Mouse (Mus musculus) intestine, embryonic 15.5 days (tissue): ENCODE data around the gene Stard13. TPM values are rescaled to one million over a fixed set of nuclear protein-coding genes. Genes with fewer than 3 reads are reported as not detected.

Experiments
- ATAC-seq: fragments of 200-750 bp; cut with Nextera tagmentation; 2 replicates; pipeline ENCODE4 v1.8.0; 2017; ENCODE audit warnings: moderate TSS enrichment, moderate library complexity
- H3K27ac ChIP-seq: fragments of 300-500 bp; sonication (generic); 2 replicates; pipeline ENCODE4 v1.5.1; 2015; ENCODE audit warnings: mild to moderate bottlenecking, inconsistent platforms
- H3K27me3 ChIP-seq: fragments of 300-500 bp; sonication (generic); replicated peaks from 2 replicates; pipeline ENCODE4 v1.6.1; 2015; ENCODE audit warnings: inconsistent platforms
- H3K36me3 ChIP-seq: fragments of 300-500 bp; sonication (generic); 2 replicates; pipeline ENCODE4 v1.6.1; 2015; ENCODE audit warnings: inconsistent platforms
- H3K4me1 ChIP-seq: fragments of 300-500 bp; sonication (generic); replicated peaks from 2 replicates; pipeline ENCODE4 v1.6.1; 2015; ENCODE audit warnings: inconsistent platforms
- H3K4me2 ChIP-seq: fragments of 300-500 bp; sonication (generic); replicated peaks from 2 replicates; pipeline ENCODE4 v1.6.1; 2015; ENCODE audit warnings: mild to moderate bottlenecking, inconsistent platforms
- H3K4me3 ChIP-seq: fragments of 300-500 bp; sonication (generic); replicated peaks from 2 replicates; pipeline ENCODE4 v1.5.1; 2015; ENCODE audit warnings: inconsistent platforms
- H3K9ac ChIP-seq: fragments of 300-500 bp; sonication (generic); 2 replicates; pipeline ENCODE4 v1.6.1; 2015; ENCODE audit warnings: inconsistent platforms
- H3K9me3 ChIP-seq: fragments of 300-500 bp; sonication (generic); 2 replicates; pipeline ENCODE4 v1.6.1; 2016; ENCODE audit warnings: inconsistent platforms
- WGBS: fragments of 180-500 bp; shearing (Covaris S2); methylation state at CpG from one replicate; pipeline ENCODE4 v1.1.7; 2015; 5-methylcytosine and 5-hydroxymethylcytosine counted together
- polyA plus RNA-seq: library from polyadenylated mRNA; unstranded; fragments of >200 nt; fragmentation: Nextera tagmentation; extraction: Ambion mirVana; gene quantifications from 2 replicates; pipeline ENCODE4 v1.2.1, GENCODE M21; 2015

The Stard13 gene
- polyA plus RNA-seq, 1 experiment from 2014 or later: 12.6 TPM

DNA sequence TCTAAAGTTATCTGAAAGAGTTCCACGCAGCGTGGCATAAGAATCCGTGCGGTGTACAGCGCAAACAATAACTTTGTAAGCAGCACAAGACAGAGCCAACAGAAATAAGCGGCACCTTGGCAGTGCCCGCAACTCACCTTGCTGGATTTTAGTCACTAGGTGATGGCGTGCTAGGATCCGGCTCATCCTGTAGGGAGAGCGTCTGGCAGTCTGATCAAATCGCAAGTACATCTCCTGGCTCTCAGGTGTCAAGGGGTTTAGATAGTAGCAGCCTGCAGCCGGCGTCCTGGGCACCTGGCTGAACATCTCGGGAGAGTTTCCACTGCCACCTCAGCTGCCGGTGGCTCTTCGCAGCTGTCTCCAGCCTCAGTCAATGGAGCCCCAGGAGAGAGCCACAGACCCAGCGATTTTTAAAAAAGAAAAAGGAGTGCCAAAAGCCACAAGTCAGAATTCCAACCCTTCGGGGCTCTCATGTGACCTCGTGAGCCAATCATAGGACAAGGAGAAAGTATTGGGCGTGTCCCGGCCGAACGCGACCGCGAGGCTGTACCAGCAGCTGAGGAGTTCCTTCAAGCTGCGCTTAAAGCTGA, 43.8 kb downstream of the Stard13 start:
- no peaks in the 10 kb centered on the region for H3K9me3 ChIP-seq
- peak; percentile 97 for ATAC-seq
- peak overlapping the region; percentile 91 for H3K4me2 ChIP-seq
- H3K9ac ChIP-seq: peak overlapping the region; percentile 62
- peak overlapping the region; percentile 48 for H3K27ac ChIP-seq
- H3K4me3 ChIP-seq: peak overlapping the region; percentile 65
- no peaks in the 10 kb centered on the region; the same call in 1 of the 2 replicates for H3K4me1 ChIP-seq
- WGBS: 1% methylated on average over 27 of the region's 27 CpGs
- H3K27me3 ChIP-seq: no peaks in the 10 kb centered on the region
- no peaks in the 10 kb centered on the region for H3K36me3 ChIP-seq

DNA sequence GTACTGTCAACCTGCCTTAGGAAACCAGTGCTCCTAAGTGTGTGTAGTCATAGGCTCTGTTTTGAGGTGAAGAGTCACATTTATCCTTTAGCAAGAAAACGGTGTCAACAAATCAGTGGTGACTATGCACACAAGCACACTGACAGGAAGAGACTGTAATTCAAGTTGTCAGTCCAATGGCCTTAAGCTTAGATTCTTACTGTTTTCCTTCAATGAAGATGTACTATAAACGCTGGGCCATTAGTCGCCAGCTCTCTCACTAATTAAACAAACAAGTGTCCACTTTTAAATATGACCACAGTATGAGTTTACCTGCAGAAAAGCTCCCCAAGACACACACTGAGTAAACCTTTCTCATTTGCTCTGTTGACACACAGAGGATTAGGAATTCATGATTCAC, 44.3 kb downstream of the Stard13 start:
- Histone ChIP-seq H3K4me2 (peak overlapping the region; percentile 91), H3K9ac (peak overlapping the region; percentile 62), H3K4me1 (no peaks in the 10 kb centered on the region; the same call in 1 of the 2 replicates), H3K27me3 (no peaks in the 10 kb centered on the region), H3K4me3 (peak overlapping the region; percentile 65), H3K27ac (peak overlapping the region; percentile 48), H3K9me3 (no peaks in the 10 kb centered on the region), H3K36me3 (no peaks in the 10 kb centered on the region)
- 10% methylated on average over 3 of the region's 3 CpGs for WGBS
- no peak; the same call in 1 of the 2 replicates for ATAC-seq

DNA sequence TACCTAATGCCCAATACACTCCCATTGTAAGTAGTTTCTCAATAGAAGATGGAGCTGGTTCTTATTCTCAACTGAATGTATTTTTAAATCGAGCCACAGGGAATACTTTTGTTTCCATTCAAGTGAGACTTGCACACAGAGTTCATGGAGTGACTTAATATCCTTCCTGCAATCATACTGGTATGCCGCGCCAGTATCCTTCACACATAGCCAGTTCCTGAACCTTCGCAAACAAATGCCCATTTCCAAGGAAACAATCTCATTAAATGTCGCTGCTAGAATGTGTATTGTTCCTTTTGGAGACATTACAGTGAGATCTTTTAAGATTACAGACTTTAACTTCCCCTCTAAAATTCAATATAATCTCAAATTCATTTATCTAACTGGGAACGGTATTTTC, 45.0 kb downstream of the Stard13 start:
- no peak overlapping the region for H3K9ac ChIP-seq
- WGBS: 73% methylated on average over 6 of the region's 6 CpGs
- peak overlapping the region; percentile 91 for H3K4me2 ChIP-seq

DNA sequence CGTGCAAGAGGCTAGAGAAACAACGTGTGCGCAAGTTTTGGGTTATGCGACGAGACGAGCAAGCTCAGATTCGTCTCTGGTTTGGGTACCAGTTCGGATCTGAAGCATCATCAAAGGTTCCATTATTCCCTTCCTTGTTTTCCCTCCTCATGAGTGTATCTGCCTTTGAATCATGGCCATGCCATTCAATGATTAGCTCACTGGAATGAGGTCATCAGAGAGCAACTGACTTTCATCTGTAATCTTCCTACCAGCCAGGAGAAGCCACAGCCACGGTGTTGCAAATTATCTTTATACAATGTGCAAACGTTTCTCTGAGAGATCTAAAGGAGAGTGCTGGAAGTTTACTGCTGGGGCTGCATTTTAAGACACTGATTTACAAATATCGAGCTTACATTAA, 46.3 kb downstream of the Stard13 start:
- no peak for ATAC-seq
- Histone ChIP-seq H3K36me3 (no peaks in the 10 kb centered on the region), H3K4me1 (no peaks in the 10 kb centered on the region; the same call in none of the 2 replicates), H3K9ac (no peak overlapping the region), H3K9me3 (no peaks in the 10 kb centered on the region), H3K4me2 (no peak overlapping the region), H3K27me3 (no peaks in the 10 kb centered on the region), H3K4me3 (no peak overlapping the region), H3K27ac (no peak overlapping the region)
- 73% methylated on average over 11 of the region's 11 CpGs for WGBS

More for the DNA sequence above, 45.0 kb downstream of the Stard13 start:
- no peaks in the 10 kb centered on the region for H3K27me3 ChIP-seq
- ATAC-seq: no peak
- no peaks in the 10 kb centered on the region for H3K9me3 ChIP-seq
- no peak overlapping the region for H3K4me3 ChIP-seq
- no peak overlapping the region for H3K27ac ChIP-seq
- H3K4me1 ChIP-seq: no peaks in the 10 kb centered on the region; the same call in none of the 2 replicates
- H3K36me3 ChIP-seq: no peaks in the 10 kb centered on the region

DNA sequence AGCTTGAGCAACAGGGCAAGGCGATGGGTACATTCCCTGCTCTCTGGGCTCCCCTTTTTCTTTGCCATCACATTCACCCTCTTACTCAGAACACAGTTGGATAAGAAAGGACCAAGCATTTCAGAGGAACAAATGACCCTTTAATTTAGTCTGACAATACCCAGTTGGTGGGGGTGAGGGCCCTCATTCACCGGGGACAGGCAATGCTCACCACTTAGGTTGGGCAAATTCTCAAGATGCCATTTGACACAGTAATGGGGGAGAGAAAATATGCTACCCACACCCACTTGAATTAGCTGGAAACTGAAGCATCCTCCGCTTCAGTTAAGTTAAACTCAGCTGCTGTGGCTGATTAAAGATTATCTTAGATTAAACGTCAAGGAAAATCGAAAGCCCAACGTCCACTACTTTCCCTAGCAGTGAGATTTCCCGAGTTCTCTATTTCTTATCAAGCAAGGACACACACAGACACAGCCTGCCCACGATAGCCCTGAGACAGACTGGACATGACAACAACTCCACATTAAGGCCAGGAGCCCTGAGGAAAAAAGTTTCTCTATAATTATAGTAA, 48.3 kb downstream of the Stard13 start:
- Histone ChIP-seq H3K4me3 (no peak overlapping the region), H3K9ac (no peak overlapping the region), H3K27me3 (no peaks in the 10 kb centered on the region), H3K27ac (no peak overlapping the region), H3K9me3 (no peaks in the 10 kb centered on the region), H3K36me3 (no peaks in the 10 kb centered on the region), H3K4me2 (no peak overlapping the region), H3K4me1 (no peaks in the 10 kb centered on the region; the same call in none of the 2 replicates)
- ATAC-seq: no peak
- 74% methylated on average over 8 of the region's 8 CpGs for WGBS

DNA sequence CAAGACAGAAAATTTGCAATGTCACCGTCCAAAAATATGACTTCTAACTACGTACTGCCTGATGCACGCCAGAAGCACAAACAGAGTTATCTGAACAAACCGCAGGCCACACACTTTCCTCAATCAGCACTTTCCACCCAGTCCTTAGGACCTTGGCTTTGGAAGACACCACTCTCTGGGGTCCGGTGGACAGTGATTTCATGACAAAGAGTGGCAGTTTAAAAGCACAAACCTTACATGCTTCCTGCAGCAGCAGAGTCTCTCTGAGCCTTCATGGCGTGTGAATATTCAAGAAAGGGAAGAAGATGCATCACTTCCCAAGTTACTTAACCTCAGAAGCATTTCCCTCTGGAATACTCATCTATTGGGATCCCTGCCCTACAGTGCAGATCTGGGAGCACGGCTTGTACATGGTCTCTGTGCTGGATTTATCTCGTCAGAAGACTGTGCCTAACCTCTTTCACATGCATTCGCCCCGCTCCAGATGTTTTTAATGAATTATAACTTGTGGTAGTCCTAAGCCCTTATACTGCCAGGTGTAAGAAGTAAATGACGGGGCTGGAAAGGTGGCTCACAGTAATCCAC, 49.9 kb downstream of the Stard13 start:
- H3K4me3 ChIP-seq: no peak overlapping the region
- H3K9ac ChIP-seq: no peak overlapping the region
- WGBS: 79% methylated on average over 11 of the region's 11 CpGs
- no peaks in the 10 kb centered on the region for H3K27me3 ChIP-seq
- no peak overlapping the region for H3K27ac ChIP-seq
- H3K9me3 ChIP-seq: no peaks in the 10 kb centered on the region
- H3K4me1 ChIP-seq: no peaks in the 10 kb centered on the region; the same call in 1 of the 2 replicates
- no peak for ATAC-seq
- H3K36me3 ChIP-seq: no peaks in the 10 kb centered on the region
- H3K4me2 ChIP-seq: no peak overlapping the region

DNA sequence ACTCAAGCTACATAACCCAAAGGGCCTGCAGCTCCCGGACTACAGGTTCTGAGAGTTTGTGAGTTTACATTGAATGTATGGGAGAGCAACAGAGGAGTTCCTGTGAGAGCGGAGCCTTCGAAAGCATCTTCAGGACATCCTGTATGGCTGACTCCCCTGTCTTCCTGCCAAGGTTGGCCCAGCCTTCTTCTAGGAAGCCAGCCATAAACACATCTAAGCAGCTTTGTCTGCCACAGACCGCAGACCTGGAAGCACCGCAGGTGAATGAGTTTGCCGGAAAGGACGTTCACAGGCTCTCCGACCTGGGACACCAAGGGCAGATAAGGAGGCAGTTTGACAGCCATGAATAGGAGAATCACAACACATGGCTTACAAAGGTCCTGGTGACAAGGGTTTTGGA, 52.3 kb downstream of the Stard13 start:
- no peak for ATAC-seq
- H3K4me1 ChIP-seq: no peaks in the 10 kb centered on the region; the same call in 1 of the 2 replicates
- no peak overlapping the region for H3K4me2 ChIP-seq
- no peaks in the 10 kb centered on the region for H3K9me3 ChIP-seq
- 90% methylated on average over 8 of the region's 8 CpGs for WGBS
- no peak overlapping the region for H3K4me3 ChIP-seq
- H3K36me3 ChIP-seq: no peaks in the 10 kb centered on the region
- H3K9ac ChIP-seq: no peak overlapping the region
- H3K27me3 ChIP-seq: no peaks in the 10 kb centered on the region
- H3K27ac ChIP-seq: no peak overlapping the region

DNA sequence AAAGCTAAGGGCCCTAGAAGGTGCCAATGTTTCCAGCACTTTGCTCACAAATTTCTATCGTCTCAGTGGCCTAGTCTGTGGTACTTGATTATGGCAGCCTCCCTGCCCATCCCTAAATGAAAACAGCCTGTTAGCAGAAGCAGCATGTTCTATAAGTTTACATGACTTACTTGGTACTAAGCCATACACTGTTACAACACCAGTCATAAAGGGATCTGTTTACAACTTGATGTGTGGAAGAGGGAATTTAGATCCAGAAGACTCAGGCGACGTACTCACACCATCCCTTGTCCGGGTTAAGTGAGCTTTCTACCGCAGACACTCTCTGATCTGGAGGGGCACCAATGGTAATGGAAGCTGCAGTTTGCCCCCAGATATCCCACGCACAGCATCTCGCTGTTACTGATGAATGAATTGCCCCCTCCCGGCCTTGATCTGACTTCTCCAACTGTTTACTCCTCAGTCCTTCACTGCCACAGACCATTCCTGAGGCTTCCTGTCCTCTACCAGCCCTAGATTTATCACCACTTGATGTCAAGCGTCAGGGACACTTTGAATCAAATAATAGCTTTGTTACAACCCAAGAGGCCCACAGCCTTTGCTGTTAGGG, 53.4 kb downstream of the Stard13 start:
- Histone ChIP-seq H3K27me3 (no peaks in the 10 kb centered on the region), H3K36me3 (no peaks in the 10 kb centered on the region)
- ATAC-seq: no peak

DNA sequence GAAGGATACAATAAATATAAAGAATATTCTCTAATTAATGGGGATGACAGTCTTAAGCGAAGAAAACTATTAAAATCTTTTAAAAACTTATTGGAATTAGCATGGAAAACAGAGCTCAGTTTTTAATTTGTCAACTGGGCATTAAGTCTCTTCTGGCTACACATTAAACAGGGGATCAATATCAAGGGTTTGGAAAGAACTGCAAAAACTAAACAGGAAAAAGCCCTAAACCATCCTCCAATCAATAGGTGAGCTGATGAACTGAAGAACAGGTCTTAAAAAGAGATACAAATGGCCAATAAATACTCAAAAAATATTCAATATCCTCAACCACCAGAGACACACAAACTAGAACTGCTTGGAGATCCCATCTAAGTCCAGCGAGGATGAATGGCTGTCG, 56.5 kb downstream of the Stard13 start:
- Histone ChIP-seq H3K27ac (no peak overlapping the region), H3K36me3 (no peaks in the 10 kb centered on the region), H3K9ac (no peak overlapping the region), H3K9me3 (no peaks in the 10 kb centered on the region), H3K4me1 (peaks cover 8% of the 10 kb centered on the region), H3K4me2 (no peak overlapping the region), H3K4me3 (no peak overlapping the region), H3K27me3 (no peaks in the 10 kb centered on the region)
- 88% methylated on average over 3 of the region's 3 CpGs for WGBS
- ATAC-seq: no peak

More for the DNA sequence above, 53.4 kb downstream of the Stard13 start:
- Histone ChIP-seq H3K9me3 (no peaks in the 10 kb centered on the region), H3K4me1 (peaks cover under 1% of the 10 kb centered on the region), H3K9ac (no peak overlapping the region), H3K4me2 (no peak overlapping the region), H3K27ac (no peak overlapping the region), H3K4me3 (no peak overlapping the region)
- WGBS: 66% methylated on average over 9 of the region's 9 CpGs

DNA sequence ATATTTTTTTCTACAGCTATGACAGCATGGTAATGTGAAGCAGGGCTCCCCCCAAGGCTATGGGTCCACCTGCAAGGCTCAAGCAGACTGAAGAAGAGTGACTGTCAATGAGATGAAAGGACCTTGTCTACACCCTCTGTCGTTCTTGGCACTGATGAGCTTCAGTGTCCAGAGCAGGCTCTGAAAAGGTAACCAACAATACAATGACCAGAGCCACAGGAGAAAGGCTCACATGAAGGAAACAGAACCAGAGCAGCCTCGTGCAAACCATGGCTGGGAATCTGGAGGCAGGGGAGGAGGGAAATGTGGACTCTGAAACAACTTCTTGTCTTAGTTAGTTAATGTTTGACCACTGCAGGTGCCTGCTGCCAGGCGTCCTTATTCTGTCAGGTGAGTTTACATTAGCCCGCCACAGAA, 57.7 kb downstream of the Stard13 start:
- H3K9me3 ChIP-seq: no peaks in the 10 kb centered on the region
- peaks cover 8% of the 10 kb centered on the region for H3K4me1 ChIP-seq
- H3K27me3 ChIP-seq: no peaks in the 10 kb centered on the region
- no peak overlapping the region for H3K4me3 ChIP-seq
- 44% methylated on average over 4 of the region's 4 CpGs for WGBS
- H3K27ac ChIP-seq: peak overlapping the region; percentile 66
- no peak overlapping the region for H3K9ac ChIP-seq
- peak; percentile 97 for ATAC-seq
- H3K4me2 ChIP-seq: peak overlapping the region; percentile 17; the same call in 1 of the 2 replicates
- H3K36me3 ChIP-seq: no peaks in the 10 kb centered on the region

DNA sequence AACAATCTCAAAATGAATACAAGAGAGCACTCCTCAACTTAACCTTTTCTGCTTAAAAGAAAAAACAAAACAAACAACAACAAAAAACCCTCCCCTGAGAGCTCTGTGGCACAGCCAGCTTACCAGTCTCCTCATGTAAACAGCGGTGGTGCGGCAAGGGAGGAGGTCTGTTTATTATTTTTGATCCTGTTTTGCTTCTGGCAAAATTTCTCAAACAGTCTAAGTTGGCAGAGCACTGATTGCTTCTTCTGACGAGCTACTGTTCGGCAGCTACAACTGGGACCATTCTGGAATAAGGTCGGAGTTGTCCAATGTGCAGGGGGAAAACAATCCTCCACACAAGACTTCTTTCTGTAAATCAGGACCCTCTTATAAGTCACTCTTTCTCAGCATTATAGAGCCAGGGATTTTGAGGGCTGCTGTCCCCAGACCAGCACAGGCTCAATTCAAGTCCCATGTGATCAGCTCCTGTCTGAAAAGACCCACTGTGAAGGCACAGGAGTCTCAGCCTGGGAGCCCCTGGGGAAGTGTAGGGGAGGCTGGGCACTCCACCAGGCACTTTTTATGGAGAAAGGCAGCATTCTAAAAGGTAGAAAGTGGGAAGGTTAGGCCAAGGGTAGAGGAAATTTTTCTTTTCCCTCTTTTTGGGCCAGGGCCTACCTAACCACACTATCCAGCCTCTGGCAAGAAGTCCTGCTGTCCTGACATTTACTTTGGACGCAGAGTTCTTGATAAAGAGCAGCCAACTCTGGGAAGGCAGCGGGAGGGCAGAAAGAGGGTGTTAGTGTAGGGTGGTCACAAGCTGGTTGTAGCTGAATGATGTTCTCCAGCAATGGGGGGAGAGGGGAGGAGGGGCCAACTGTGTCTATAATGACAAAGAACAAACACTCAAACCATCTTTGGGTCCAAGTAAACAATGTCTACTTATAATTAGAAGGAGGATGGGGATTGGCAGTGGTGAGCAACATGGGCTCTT, 58.9 kb downstream of the Stard13 start:
- peaks cover 8% of the 10 kb centered on the region for H3K4me1 ChIP-seq
- 63% methylated on average over 7 of the region's 7 CpGs for WGBS
- H3K4me2 ChIP-seq: no peak overlapping the region
- no peak for ATAC-seq
- H3K27ac ChIP-seq: no peak overlapping the region
- no peak overlapping the region for H3K4me3 ChIP-seq
- no peaks in the 10 kb centered on the region for H3K27me3 ChIP-seq
- no peak overlapping the region for H3K9ac ChIP-seq
- no peaks in the 10 kb centered on the region for H3K9me3 ChIP-seq
- no peaks in the 10 kb centered on the region for H3K36me3 ChIP-seq
